Mouse (Mus musculus): ENCODE measurements around the gene Ttc41.

DNA sequence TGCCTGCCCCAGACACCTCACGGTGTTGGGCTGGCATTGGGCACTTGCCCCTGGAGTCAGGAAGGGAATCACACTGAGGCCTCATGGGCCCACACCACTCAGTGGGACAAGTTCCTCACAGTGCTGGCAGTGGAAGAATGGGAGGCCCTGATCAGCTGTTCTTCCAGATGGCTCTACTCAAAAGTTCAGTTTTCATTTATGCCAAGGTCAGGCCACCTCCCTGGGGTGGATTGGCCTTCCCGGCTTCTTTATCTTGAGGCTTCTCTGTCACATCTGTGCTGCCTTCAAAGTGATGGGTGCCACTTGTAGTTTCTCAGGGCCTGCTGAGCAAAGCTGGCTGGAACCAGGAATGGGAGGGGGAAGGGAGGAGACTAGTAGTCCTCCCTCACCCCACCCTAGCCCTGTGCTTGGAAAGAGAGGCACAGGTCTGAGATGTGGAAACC lies 87.9 kb downstream of the Ttc41 start:
- TF ChIP-seq CTCF (IDR thresholded peaks at IDR 0.05; ENCODE audit: extremely low read depth, insufficient read depth, low read length) (no peak), POLR2A (IDR thresholded peaks at IDR 0.05; ENCODE audit: extremely low read depth, insufficient read depth, low read length) (no peak)

Data from cortical plate, adult 2 months (tissue).